Mouse (Mus musculus) urinary bladder, postnatal 4 days (tissue): ENCODE measurements around the gene Vasn.

Source experiments
- DNase-seq, 2 experiments: peaks; one replicate each; pipeline ENCODE4 v3.0.0; 2021 to 2022; ENCODE audit warnings: low spot score in 2 of 2

Gene Vasn

DNA sequence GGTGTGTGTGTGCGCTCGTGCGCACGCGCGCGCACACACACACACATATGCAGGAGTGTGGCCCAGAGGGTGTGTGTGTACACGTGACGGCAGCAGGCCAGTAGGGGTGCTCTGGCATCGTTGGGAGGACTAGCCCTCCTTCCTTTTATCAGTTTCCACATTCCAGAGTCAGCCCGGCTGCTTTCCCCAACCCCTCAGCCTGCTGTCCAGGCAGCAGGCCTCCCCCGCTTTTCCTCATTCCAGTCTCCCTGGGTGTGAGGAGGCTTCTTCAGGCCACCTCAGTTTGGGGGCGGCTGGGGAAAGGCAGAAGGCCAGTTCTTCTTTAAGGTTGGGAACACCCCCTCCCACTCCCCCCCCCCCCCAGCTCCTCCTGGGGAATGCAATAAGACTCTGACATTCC is 2.4 kb downstream of the Vasn start:
- DNase-seq, result peak; percentile 79 to 85

DNA sequence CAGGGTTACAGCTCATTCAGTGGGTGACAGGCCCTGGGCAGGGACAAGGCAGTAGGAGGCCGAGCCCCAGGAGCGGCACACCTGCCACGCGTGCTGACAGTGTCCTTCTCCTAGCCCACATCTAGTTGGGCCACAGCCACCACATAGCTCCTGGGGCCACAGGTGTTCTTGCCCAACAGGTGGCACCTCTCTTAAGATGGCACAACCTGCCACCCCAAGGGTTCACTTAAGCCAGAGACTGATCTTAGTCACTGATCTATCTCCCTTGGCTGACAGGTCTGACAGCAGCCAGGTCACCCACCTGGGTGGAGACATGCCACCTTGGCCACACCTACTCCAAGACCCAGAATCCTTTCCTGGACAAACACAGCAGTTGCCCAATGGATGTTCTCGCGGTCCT is 3.2 kb downstream of the Vasn start:
- no peak for DNase-seq

DNA sequence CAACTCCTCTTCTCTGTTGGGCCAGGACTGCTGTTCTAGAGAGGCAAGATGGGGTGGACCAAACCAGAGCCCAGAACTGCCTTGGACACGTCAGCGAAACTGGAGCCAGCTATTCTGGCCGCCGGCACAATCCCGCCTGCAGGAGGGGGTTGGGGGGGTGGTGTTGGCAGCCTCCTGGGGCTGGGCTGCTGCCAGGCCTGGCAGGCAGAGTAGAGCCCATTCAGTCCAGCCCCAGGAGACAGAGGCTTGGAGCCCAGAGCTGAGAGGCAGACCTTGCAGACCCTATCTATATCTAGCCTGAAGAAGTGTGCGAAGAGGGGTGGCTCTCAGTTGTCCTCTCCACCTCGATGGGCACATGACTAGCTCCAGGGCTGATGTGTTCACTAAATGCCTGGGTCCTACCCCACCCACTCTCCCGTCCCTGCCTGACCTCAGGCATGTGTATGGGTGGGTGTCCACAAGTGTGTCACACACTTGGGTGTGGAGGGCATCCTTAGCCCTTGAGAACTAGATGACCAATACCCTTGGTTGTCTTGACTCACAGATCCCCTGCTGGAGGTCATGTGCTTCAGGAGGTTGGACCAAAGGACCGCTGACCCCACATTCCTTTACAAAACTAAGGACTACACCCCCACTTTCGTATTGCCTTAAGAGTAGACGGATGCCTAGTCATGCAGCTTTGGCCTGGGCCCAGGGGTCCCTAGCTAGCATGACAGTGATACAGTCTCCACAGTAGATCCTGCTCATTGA is 4.1 kb downstream of the Vasn start:
- DNase-seq, result peak; percentile 81 to 83

DNA sequence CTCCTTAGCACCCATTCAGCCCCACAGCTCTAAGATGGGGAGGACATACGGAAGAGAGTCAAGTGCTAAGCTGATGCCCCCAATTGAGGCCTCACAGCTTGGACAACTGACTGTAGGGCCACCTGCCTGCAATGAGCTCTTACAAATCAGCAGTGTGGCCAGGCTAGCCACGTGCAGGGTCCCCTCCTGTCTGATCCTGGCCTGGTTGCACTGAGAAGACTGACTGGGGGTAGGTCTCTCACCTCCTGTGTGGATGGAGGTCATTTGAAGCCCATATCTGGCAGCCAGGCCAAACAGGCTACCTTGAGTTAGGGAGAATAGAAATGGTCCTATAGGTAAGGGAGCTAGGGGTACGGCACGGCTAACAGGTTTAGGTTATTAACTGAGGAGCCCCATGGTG is 6.1 kb downstream of the Vasn start:
- DNase-seq, result no peak

DNA sequence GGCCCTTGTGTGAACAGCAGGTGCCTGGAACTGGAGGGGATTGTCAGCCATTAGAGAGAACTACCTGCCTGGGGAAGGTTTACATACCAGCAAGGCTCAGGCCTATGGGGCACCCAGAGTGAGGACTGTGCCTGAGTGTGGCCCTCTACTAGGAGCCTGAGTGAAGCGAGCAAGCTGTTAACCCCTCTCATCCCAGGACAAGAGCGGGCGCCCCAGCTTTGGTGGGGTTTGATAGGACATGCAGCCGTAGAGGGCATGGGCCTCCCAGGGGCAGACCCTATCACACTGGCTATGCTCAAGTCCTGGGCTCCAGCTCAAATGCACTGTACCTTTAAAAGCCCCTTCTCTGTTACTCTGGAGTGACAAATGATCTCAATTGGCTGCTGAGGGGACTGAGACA is 7.1 kb downstream of the Vasn start:
- DNase-seq, result no peak

DNA sequence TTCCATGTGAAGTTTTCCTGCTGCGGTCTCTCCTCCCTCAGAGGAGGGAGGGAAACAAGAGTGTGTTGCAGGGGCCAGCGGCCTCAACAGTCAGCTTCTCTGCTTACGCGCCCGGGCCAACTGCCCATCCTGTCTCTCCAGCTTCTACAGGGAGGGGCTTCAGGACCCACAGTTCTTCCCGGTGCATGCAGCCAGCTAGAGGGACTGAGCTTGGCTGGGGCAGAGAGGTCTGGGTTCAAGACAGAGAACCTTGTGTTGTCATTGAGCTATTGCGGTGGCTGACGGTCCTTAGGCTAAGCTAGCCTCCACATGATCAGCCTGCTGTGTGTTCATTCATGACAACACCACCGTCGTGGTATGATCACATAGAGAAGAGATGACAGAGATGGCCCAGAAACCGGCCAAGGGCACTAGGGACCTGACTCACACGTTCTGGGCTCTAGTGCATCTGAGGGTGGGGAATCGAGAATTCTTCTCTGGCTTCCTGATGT is 8.0 kb downstream of the Vasn start:
- DNase-seq, result no peak

DNA sequence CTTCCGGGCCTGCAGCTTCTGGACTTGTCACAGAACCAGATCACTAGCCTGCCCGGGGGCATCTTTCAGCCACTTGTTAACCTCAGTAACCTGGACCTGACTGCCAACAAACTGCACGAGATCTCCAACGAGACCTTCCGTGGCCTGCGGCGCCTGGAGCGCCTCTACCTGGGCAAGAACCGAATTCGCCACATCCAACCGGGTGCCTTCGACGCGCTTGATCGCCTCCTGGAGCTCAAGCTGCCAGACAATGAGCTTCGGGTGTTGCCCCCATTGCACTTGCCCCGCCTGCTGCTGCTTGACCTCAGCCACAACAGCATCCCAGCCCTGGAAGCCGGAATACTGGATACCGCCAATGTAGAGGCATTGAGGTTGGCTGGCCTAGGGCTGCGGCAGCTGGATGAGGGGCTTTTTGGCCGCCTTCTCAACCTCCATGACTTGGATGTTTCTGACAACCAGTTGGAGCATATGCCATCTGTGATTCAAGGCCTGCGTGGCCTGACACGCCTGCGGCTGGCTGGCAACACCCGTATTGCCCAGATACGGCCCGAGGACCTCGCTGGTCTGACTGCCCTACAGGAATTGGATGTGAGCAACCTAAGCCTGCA is 8.8 kb downstream of the Vasn start:
- DNase-seq, result no peak

DNA sequence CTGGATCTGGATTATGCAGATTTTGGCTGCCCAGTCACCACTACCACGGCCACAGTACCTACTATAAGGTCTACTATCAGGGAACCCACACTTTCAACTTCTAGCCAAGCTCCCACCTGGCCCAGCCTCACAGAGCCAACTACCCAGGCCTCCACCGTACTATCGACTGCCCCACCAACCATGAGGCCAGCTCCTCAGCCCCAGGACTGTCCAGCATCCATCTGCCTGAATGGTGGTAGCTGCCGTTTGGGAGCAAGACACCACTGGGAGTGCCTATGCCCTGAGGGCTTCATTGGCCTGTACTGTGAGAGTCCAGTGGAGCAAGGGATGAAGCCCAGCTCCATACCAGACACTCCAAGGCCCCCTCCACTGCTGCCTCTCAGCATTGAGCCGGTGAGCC is 9.5 kb downstream of the Vasn start:
- DNase-seq, result no peak

DNA sequence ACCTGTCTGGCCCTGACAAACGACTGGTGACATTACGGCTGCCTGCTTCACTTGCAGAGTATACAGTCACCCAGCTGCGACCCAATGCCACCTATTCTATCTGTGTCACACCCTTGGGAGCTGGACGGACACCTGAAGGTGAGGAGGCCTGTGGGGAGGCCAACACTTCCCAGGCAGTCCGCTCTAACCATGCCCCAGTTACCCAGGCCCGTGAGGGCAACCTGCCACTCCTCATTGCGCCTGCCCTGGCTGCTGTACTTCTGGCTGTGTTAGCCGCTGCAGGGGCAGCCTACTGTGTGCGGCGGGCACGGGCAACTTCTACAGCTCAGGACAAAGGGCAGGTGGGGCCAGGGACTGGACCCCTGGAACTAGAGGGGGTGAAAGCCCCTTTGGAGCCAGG is 10.0 kb downstream of the Vasn start:
- DNase-seq, result no peak

DNA sequence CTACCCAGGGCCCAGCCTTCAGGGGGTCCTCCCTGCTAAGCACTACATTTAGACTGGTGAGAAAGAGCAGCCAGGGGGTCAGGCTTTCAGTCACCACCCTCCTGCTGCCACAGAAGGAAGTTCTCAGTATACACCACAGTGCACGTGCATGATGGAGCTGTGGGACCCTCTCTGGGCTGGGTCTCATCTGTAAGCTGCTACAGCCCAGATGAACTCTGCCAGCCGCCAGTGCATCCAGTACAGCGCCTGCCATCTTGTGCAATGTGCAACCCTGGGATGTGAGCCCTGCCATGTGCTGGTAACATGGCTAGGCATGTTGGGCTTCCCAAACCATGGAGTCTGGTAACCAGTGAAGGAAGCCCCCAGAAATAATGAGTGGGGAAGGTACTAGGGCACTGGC is 10.4 kb downstream of the Vasn start:
- no peak for DNase-seq

DNA sequence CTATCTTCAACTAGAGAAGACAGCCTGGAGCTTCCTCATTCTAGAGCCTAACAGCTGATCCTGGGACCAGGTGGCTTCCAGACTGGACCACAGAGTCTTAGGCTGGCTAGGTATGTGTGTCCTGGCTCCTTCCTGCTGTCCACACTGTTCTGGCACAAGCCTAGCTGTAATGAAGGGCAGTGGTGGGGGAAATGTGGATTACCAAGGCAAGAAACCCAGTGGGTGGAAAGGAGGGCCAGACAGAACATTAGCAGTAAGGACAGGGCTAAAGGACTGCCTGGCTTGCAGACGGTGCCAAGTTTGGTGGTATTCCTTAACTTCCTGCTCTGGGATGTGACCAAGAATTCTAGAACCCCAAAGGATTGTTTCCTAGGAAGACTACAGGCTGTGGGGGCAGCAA is 11.3 kb downstream of the Vasn start:
- DNase-seq, result no peak

DNA sequence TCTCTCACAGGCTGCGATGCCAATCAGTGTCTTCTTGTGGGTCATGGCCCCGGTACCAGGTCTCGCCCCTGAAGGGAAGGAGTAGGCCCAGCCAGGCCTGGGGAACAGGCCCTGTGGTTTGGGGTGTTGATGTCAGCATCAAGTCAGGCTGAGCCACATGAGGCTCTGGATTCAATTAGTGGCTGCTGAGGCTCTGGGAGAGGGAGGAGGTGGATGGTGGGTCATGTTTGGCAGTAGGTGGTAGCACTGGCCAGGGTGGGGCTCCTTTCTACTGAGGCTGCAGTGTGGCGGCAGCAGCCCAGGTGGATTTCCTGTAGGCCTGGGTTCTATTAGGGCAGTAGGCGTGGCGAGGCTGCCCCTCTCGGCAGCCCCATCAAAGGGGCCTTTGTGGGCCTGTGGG is 11.9 kb downstream of the Vasn start:
- no peak for DNase-seq

DNA sequence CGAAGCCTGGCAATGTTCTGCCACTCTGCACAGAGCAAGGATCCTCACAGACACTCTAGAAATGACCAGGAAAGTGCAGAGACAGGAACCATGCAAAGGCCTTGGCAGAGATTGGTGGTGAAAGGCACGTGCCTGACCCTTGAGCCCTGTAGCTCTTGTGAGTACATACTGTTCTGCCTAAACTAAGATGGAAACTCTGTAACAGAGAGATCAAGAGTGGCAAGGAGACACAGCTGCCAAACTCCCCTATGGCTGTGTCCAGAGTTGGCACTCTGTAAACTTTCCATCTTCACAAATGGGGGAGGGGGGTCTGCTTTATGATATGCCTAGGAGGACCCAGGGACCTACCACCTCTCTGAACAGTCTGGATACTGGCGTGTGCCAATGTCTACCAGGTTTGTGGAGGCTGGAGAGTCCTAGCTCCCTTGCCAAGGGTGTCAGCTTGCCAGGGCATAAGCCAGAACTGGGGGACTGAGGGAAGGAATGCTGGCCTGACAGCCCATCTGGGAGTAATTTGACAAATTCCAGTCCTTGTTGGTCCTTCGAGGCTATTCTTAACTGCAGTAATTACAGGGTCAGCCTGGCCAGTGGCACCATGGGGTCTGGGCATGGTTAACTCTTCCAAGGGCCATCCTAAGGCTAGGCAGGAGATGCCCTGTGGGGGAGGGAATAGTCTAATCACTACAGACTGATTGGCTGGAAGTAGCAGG is 13.1 kb downstream of the Vasn start:
- no peak for DNase-seq

DNA sequence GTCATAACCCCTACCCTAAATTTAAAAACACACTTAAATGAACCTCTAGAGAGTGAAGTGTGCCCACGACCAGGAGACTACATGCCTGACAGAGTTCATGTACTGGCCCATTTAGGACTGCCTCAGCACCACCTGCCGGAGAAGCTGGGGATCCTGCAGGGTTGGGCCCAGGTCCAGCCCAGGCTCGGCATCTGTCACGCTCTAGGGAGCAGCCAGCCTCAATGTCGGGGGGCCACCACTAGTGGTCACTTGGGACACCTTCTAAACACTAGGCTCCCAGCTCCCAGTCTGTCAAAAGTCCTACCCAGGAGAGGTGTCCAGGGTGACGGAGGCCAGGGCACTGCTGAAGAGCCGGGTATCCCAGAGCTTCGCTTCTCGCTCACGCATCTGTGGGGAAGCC is 15.0 kb downstream of the Vasn start:
- DNase-seq, result no peak

DNA sequence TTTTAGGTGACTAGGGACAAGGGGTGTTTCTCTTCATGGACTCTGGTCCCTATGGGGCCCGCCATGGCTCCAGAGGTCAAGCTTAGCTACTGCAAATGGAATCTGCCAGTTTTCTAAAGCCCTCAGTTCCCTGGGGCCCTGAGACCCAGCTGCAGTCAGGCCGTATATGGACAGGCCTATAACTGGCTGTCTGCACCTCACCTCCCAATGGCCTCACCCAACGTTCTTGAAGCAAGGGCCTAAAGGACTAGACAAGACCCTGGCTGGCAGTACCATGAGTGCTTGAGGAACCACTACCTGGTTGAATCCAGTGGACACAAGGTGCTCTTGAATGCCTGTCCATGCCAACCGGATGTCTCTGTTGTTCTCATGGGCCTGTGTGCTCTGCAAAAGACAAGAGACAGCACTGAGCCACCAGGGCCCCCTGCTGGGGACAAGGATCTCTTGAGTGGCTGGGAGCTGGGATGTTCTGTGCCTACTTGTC is 15.6 kb downstream of the Vasn start:
- no peak for DNase-seq

DNA sequence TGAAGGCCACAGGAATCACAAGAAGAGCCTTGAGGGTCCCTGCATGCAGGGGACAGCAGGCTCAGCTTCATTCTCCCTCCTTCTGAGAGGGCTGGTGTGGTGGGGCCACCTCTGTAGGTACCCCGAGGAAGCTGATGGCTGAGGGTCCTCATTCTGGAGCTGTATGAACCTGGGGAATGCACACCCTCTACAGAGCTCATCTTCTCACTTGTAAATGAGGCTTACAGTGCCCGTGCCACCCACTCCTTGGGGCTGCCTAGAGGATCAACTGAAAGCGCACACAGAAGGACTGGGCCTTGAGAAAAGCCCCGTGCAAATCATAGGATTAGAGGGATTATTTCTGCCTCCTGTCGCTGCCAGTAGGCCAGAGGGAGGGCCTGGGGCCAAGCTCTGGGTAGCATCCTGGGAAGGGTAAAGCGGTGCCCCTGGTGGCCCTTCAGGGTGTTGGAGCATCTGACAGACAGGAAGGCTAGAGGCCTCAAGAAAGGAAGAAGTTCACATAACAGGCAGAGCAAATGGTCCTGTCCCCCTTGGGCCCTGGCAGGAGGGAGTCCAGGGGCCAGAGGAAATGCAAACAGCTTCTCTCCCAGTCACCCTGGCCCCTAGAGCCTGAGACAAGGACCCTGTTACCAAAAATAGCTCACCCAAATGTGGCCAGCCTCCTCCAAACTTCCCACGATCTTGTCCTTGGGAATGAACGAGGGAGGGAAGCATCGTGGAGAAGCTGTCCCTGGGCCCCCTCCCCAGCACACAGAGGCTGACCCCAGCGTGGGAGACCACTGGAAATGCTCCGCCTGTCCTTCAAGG is 16.2 kb downstream of the Vasn start:
- no peak for DNase-seq

DNA sequence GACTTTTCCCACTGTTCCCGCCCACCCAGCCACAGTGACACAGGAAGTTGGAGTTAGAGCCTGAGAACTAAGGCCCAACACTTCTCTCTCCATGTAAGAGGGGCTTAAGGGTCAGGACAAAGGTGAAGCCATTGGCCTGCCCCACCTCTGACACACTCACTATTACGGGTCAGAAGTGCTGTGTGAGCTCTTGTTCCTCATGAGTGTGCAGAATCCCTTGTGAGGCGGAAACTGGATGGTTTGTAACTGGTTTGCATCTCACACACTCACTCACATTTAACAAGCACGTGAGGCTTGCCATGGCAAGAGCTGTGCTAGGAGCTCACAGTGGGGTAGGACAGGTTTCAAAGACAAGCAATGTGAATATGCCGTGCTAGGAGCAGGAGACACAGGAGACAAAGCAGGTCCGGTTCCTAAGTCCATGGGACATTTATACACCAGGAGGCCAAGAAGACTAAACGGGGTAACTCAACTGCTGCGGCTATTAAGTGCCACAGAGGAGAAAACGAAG is 16.9 kb downstream of the Vasn start:
- no peak for DNase-seq

DNA sequence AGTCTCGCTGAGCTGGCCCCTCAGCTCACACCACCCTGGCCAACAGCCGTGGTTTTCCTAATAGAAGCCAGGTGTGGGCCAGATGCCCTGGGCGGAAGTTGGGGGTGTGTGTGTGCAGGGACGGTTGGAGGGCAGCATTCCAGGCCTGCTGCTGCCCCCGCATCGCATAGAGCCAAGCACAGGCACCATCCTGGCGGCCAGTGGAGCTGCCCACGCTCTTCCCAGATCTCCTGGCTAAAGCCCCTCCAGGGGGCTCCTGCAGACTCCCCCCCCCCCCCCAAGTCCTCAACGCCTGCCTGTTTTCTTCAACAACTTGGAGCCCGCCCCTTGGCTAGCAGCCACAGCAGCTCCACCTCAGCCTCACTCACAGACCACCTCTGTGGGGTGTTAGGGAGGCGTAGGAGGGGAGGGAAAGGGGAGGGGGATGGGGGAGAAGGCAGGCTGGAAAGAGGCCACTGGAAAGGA is 19.1 kb downstream of the Vasn start:
- DNase-seq, result peak in 1 of 2 experiments; percentile 58

DNA sequence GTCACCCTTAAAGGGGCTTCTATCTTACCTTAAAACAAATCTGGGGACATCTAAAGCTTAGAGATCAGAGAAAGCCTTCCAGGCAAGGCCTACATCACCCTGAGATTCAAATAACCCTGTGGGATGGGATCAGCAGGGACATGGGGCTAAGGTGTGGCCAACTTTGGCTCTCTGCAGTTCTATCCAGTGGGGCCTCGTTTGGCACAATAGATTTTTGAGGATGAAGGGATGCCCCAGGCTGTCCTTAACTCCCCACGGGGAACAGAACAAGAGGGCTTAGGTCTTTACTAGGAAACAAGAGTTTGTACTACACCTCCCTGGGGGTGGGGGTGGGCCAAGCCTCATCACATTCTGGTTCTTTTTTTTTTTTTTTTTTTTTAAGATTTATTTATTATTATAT is 19.6 kb downstream of the Vasn start:
- no peak for DNase-seq

DNA sequence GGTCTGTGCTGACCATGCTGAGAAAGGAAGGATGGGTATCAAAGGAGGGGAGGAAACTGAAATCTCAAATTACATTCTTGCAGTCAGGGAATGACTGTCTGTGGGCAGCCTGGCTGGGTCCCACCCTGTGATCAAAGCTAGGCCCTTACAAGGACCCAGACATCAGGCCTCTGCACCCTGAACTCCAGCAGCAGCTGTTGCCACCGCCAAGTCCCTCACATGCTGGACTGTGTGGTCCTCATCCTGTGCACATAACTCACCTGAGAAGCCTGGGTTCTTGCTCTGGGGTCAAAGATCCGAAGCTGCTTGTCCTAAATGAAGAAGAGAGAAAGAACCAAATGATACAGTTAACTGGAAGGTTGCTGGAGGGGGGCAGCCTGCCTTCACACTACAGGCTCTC is 21.9 kb downstream of the Vasn start:
- DNase-seq, result no peak

DNA sequence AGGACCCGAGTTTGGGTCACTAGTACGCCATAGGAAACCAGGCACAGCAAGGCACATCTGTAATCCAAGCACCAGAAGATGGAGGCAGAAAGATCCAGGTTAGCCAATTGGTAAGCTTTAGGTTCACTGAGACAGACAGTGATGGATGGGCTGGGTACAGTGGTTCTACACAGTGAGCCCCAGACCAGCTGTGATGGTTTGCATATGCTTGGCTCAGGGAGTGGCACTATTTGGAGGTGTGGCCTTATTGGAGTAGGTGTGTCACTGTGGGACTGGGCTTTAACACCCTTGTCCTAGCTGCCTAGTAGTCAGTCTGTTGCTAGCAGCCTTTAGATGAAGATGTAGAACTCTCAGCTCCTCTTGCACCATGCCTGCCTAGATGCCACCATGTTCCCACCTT is 24.1 kb downstream of the Vasn start:
- no peak for DNase-seq

DNA sequence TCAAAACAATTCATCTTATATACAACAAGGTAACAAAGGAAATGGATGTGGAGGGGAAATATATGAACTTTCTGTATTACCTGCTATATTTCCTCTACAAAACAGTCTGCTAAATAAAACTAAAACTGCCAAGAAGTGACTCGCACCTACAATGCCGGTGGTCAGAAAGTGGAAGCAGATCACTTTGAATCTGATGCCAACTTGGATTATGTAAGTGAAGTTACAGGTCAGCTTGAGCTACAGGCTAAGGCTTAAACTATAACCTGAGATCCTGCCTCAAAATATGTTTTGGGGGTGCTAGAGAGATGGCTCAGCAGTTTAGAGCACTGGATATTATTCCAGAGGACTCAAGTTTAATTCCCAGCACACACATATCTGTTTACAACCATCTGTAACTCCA is 26.0 kb downstream of the Vasn start:
- DNase-seq, result no peak
